Mouse (Mus musculus) heart, postnatal 0 days (tissue): ENCODE measurements at regions not wholly inside any gene's neighbourhood (a gene's known extent, or its start where the extent isn't known, plus 50 kb on each side); places are given as distances from the start of the nearest gene placed in this dataset.

Experiments used
- CTCF ChIP-seq: IDR thresholded peaks from 2 replicates; pipeline ENCODE4 v1.5.1; 2016; ENCODE audit warnings: antibody characterized with exemption, control low read depth, low read depth
- EP300 ChIP-seq: IDR thresholded peaks from 2 replicates; pipeline ENCODE4 v1.6.1; 2016; ENCODE audit warnings: antibody characterized with exemption, low read depth

DNA sequence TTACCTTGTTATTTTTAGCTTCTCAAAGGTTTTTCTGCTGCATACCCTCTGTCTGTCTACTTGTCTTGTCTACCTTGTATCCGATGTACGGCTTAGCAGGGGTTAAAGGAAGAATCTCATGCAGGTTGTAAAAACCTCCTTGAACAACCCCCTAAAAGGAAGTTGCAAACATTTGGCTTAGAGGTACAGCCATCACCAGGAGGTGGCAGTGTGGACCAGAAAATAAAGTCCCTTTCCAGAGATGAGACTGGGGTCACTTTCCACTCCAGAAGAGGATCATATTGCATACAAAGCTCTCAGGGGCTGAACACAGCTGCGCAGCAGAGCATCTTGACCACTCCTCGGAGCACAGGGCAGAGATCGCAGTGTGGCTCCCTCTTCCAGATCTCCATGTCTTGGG lies 109.0 kb upstream of the Ralgapa2 start:
- TF ChIP-seq EP300, result no peak
- TF ChIP-seq CTCF, result peak; percentile 72
